Mouse (Mus musculus) liver, adult 2 months (tissue): ENCODE measurements around the gene Trpm8.

Source experiments
- CTCF ChIP-seq: fragments of 200-500 bp; IDR thresholded peaks from 2 replicates; pipeline ENCODE4 v1.5.1; 2011; ENCODE audit warnings: low read depth, low read length, control low read depth
- POLR2A ChIP-seq: fragments of 200-500 bp; IDR thresholded peaks from 2 replicates; pipeline ENCODE4 v1.6.1; 2011; ENCODE audit warnings: low read length, control low read depth; ENCODE audit not compliant: insufficient read depth; ENCODE audit errors: extremely low read depth

DNA sequence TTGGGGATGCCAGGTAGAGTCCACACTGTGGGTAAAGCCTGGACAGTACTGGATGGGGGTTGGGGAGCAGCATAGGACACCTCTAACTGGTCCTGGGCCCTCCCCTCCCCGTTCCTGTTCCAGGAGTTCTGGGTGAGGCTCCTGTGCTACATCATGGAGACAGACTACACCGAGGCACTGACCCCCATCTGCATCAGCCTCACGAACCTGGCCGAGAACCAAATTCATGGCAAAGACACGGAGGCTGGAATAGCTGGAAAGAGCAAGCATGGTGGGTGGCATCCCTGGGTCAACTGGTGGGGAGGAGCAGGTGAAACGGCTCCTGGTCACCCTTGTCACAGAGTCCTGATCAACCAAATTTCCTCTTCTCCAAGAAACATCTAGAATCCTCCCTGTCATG, 38.7 kb upstream of the Trpm8 start:
- TF ChIP-seq POLR2A (no peak), CTCF (no peak)
